Mouse (Mus musculus) erythroblast, adult 5-6 weeks (primary cell): ENCODE results near the gene Ivd. TPM values are rescaled to one million over a fixed set of nuclear protein-coding genes. Genes with fewer than 3 reads are reported as not detected.

Experiments
- ATAC-seq: replicated peaks from 2 replicates; pipeline ENCODE4 v1.8.0; 2016; ENCODE audit warnings: moderate number of reproducible peaks, mild to moderate bottlenecking, moderate TSS enrichment, inconsistent platforms; ENCODE audit not compliant: poor library complexity, low FRiP score, severe bottlenecking
- total RNA-seq, 2 experiments: library from RNA; stranded (forward) in 1 of 2; stranded (reverse) in 1 of 2; fragments of 150-400 nt in 1 of 2; fragments of 200-764, 138-1000 nt in 1 of 2; gene quantifications; 2 replicates each; pipeline versions ENCODE4 v1.2.3 to v1.2.4; 2015 to 2017; ENCODE audit warnings: low replicate concordance in 2 of 2

Ivd gene
- 1.9 and 8.1 TPM in 2 replicates for total RNA-seq (2015; ENCODE audit: low replicate concordance)
- total RNA-seq (2017; ENCODE audit: low replicate concordance), result 4.2 and 4.8 TPM in 2 replicates

DNA sequence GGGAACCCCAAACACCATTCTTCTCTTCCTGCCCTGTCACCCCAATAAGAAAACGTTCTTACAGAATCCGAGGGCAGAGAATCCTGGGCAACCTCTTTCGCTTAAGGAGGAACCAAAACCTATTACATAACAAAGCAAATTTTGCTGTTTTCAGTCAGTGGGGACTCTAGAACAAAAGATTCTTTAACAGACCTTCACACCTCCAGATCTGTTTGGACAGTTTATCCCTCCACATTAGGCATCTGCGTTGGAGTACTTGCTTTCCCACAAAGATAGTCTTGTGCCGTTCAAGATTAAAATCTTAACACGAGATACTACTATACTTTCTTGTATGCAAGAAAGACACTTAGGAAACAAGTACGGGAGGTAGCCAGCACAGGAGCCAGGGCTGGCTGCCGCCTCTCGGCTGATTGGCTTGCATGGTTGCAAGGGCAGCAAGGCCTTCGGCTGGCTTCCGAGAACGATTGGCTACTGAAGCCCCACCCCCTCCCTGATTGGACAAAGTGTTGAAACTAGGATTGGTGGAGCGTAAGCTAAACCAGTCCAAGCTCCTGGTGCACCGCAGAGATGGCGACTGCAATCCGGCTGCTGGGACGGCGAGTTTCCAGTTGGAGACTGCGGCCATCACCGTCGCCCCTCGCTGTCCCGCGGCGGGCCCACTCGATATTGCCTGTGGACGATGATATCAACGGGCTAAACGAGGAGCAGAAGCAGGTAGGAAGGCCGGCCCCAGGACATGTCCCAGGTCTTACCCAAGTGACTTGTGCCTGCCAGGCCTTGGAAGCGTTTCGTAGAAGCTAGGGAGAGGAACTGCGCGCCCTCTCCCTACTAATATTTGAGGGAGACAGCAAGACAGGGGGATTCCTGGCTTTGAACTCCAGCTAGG, at the start of gene Ivd:
Gene Ivd, plus strand, starts transcription at position 501 of the 886 bp plus-strand sequence.
- peak; percentile 100 for ATAC-seq

DNA sequence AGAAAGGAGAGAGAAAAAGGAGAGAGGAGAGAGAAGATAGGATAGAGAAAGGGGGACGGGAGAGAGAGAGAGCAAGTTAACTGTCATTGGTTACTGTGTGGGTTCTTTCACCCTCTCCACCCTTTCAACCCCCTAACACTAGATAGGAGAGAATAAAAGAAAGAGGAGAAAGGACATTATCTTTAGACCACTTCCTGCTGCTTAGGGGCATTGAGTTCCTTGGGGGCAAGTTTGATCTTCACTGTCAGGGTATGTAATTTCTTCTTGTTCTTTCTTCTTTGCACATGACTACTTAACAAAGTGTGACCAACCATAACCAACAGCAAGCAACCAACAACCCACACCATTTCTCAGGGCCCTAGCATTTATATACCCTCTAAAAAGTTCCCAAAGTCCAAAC, 49.0 kb upstream of the Ivd start:
- no peak for ATAC-seq

DNA sequence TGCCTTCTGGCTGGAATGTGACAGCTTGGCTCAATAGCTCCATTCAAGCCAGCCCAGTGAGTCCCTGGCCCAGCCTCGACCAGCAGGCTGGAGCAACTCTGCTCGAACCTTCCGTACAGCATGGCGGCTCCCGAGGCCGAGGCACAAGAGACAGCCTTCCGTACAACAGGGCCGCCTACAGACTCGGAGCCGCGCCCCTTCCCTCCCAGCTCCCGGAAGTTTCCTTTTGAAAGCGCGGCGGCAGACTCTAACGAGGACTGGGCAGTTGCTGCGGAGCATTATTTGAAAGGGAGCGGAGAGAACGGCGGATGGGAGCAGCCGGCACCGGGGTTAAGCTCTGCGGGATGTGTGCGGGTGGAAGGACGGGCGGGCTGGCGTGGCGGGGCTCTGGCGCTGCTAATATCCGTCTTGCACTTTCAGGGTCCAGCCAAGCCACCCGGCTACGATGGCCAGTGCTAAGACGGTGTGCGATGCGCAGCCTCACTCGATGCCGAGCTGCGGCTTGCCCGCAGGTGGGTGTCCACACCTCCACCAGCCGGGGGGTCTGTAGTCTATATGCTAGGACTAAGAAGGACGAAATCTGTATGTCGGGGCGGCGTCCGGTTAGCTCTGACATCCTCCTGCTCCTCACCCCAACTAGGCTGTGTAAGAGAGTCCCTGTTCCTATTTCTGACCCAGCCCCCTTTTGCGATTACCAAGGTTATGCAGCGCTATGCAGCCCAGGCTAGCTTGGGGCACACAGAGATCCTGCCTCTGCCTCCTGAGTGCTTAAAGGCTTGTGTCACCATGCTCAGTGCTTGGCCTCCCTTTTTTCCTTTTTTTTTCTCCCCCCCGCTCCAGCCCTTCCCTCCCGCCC, 47.5 kb upstream of the Ivd start, which contains the start of gene Knstrn:
Gene Knstrn, plus strand, starts transcription at position 23 of the 856 bp plus-strand sequence.
- peak; percentile 96 for ATAC-seq

DNA sequence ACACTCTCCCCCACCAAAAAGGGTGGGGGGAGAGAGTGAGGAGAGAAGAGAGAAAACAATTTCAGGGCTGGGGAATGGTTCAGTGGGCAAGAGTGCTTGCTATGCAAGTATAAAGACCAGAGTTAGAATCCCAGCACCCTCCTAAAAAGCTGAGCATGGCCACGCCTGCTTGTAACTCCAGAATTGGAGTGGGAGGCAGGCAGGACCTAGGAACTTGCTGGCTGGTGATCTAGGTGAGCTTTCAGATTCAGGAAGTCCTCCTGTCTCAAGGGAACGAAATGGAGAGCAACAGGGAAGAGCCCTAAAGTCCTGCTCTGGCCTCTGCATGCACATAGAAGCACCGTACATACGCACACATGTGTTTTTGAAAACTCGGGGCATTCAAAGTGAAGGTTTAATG, 39.0 kb upstream of the Ivd start:
- no peak for ATAC-seq

DNA sequence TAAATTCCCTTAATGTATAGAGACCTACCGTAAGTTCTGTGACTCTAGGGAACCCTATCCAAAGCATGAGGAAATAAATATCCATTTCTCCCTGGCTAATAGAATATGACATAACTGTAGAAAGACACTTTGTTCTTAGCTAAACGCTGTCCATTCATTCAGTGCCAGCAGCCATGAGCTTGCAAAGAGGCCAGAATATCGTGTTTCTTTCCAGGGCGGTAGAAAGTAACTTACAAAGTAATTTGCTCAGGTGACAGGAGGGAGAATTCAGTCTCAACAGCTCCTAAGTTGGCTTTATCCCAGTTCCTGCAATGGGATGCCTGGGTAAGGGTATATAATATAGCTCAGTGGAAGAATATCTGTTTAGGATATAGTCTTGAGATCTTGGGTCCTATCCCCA, 37.4 kb upstream of the Ivd start:
- no peak for ATAC-seq

DNA sequence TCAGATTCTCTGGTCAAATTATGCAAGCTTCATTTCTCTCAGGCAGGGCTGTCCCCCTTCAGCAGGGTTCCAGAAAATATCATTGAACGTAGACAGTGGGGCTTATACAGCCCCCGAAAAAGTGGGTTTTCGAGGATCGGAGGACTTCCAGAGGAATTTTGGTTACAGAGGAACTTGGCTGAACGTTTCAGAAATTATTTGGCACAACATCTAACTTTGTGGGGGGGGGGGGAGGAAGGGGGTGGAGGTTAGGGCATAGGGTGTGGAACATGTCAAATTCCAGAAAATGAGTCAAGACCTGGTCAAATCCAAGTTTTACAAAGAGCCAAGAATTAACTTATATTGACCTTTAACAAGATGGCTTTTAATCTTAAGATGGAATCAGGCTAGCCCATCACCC, 32.7 kb upstream of the Ivd start:
- ATAC-seq, result no peak

DNA sequence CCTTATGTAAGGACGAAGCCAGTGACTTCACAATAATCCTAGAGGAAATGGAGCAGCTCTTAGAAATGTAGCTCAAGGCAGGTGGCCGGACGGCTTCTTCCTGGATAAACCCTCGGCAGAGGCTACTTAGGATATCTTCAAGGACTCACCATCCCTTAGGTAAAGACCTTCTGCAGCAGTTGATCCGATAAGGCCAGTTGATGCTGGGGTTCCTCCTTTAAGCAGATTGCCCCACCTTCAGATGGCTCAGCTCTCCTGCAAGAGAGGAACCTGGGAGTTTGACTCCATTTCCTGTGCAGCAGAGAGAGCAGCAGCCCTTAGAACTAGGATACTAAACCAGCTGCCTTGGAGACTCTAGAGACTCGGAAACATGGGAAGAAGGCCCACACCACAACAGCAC, 27.7 kb upstream of the Ivd start:
- no peak for ATAC-seq

DNA sequence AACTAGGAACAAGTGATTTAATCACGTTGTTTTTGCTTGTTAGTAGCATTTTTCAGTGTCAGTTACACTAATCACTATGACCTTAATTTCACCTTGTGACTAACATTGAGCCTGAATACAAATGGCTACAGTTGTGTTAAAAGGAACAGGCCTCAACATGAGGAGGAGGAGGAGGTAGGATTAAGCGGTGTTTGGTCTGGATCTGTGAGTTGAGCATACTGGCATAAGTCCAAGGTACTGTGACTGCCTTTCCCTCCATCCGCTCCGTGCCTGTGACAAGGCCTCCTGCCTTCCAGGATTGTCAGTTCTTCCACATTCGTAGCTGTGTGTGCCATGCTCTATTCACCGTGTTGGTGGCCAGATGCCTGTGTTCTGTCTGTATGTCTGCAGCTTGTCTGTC, 26.6 kb upstream of the Ivd start:
- ATAC-seq, result no peak

DNA sequence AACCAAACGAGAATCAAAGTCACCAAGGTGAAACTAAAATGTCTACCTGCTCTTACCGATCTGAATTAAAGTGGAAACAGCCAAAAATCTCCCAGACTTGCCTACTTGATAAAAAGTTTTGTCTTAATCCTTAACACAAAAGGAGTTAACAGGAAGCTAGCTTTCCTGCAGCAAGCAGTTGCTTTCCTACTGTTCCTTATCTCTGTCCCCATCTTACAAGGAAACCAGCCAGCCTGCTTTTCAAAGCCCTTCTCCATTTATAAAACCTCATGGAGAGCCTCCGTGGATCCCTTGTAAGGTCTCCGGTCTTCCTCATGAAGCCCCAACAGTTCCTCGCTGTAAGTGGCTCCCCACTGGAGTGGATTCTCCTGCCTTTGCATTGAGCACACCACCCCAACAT, 23.4 kb upstream of the Ivd start:
- ATAC-seq, result no peak

DNA sequence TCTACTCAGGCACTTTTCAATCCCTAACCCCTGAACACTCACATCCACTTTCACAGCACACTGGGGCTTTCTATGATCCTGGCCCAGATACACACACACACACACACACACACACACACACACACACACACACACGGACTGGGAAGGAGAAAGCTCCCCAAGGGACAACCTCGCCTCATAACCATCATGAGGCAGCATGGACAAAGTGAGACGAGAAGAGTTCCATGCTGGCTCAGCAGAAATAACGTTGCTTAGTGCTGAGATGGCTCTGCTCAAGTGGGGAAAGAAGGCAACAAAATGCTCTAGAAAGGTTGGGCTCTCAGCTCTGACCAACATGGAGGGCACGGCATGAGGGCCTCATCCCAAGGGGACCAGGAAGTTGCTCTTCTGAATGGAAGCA, 20.6 kb upstream of the Ivd start:
- ATAC-seq, result no peak

DNA sequence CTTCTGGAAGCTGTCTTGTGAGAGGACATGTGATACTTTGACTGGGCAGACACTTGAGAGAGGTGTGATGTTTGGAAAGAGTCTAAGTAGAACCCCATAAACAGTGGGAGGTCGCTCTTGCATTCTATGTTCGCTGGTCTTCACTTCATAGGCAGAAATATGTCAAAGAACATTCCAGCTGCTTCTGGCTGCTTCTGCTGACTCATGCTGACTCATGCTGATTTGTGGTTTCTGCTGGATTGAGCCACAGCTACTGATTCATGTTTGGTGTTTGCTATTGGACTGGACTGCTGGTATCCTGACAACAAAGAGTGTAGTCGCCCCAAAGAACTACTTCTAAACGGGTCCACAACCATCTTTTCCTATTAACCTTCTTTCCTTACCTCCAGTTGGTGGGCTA, 20.0 kb upstream of the Ivd start:
- peak; percentile 79 for ATAC-seq

DNA sequence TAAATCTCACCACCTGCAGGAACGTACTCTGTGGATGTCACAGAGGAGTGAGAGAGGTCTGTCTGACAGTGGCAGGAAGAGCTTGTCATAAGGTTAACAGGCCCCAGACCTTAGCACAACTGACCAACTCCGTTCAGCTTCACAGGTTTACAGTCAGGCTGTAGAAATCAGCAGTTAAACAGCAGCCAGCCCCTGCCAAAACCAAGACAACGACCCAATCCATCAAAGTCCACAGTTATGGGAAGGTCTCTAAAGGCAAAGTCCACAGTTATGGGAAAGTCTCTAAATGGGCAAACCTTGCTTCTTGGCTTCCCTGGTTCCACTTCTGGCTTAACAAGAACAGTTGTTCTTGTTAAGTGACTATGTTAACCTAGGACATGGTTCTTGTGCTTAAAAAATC, 17.3 kb upstream of the Ivd start:
- no peak for ATAC-seq

DNA sequence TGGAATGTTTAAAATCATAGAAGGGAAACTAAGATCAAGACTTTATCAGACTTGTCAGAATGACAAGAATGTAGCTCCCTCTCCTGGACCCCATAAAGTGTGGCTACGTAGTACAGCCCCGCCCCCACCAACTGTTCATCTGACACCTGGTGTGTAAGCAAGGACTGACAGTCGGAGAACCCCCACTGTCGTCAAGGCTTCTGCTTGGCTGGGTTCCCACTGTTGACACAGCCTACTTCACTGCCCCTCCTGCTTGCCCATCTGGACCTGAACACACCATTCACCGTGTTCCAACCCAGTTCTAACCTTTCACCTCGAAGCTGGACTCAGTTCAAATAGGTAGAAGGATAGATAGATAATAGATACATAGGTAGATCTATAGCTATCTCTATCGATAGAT, 15.5 kb upstream of the Ivd start:
- ATAC-seq, result no peak

DNA sequence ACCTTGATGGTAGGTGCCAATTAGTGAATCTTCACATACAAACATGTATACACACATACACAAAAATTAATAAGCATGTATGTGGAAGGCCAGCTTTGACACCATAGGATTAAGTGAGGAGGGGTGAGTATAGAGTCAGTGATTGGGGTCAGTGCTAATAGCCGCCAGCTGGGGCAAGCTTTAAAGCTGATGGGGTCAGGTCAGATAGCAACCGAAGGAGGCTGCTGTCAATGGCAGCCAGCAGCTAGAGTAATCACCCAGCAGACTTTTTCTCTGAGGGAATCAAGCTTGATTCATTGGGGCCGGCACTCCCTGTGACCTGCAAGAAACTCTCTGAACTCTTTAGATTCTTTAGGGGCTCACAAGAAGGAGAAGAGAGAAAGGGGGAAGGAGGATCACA, 10.0 kb upstream of the Ivd start:
- ATAC-seq, result no peak

DNA sequence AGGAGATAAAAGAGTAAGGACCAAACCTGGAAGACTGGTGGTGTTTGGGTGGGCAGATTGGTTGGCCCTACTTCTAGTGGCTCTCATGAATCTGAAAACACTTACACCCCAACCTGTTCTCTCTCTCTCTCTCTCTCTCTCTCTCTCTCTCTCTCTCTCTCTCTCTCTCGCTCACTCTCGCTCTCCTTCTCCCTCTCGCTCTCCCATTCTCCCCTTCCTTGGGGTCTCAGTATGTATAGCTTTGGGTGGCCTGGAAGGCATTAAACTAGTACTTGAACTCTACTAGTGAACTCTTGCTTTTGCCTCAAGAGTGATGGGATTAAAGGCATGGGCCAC, 554 bp downstream of the Ivd start:
- ATAC-seq, result no peak

DNA sequence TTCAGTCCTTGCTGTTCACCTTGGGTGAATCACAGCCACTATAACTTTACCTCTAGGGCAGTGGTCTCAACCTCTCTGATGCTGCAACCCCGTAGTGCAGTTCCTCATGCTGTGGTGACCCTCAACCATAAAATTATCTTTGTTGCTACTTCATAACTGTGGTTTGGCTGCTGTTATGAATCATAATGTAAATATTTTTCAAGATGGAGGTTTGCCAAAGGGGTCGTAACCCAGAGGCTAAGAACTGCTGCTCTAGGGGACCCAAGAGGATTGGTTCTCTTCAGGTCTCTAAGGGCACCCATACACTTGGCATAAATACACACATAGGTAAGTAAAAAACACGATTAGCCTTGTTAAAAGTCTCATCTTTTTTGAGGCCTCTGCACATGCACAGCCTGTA, 8.8 kb downstream of the Ivd start:
- no peak for ATAC-seq

DNA sequence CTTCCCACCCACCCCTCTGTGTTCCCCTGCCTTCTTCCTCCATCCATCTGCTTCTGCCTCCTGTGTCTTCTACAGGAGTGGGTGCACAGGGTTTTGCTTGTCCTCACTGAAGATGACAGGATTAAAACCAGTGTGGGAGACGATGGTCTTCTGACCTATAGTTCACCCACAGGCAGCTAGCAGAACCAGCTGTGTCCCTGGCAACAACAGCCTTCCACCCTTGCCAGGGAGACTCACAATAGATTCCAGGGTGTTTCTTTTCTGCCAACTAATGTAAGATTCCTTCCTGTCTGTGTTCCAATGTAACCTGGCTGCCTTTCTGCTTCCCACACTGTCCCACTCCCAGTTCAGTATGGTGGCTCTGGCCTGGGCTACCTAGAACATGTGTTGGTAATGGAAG, 9.3 kb downstream of the Ivd start:
- no peak for ATAC-seq

DNA sequence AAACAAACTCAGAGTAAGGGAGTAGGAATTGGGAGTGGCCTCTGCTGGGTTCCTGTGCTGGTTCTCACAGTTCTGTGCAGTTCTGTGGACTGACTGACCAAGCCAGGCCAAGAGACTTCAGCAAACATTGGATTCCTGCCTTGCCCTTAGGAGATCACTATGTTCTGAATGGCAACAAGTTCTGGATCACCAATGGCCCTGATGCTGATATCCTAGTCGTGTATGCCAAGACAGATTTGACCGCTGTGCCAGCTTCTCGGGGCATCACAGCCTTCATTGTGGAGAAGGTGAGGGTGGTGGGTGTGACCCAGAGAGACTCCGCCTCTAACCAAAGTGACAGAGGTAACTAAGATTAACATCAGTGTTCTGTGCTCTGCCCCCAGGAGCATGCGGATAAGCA, 11.3 kb downstream of the Ivd start:
- no peak for ATAC-seq

DNA sequence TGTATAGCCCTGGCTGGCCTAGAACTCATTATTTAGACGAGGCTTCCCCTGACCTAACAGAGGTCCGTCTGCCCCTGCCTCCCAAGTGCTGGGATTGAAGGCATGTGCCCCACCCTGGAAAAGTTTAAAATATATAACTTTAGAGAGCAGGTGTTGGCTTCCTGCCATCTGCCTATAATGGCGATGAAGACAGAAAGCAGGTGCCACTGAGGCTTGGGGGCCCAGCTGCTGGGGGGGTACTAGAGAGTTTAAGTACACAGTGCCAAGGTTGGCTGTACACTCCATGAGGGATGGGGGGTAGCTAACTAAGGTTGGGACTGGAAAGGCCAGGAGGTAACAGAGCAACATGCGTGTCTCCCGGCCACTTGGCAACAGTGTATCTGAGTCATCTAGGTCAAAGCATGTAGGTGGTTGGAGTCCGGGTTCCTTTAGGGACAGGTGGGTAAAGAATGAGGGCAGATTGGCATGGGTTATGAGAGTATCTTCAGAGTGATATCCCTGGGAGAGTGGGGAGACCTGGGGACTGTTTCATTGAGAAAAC, 12.2 kb downstream of the Ivd start:
- no peak for ATAC-seq

DNA sequence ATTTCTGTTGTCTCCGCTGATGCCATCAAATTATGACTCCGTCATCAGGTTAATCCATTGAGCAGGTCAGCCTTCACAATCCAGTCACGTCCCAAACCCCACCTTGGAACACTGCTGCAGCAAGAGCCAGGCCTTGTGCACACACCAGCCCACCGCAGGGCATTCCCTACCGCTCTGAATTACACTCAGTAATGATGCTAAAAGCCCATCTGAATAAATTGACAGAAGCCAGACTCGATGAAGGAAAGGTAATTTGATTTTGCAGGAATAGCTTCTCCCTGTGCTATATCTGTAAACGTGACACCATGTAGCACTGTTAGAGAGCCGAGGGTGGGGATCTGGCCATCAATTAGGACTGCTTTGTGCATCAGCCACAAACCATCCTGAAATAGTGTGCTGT, 13.6 kb downstream of the Ivd start:
- no peak for ATAC-seq

DNA sequence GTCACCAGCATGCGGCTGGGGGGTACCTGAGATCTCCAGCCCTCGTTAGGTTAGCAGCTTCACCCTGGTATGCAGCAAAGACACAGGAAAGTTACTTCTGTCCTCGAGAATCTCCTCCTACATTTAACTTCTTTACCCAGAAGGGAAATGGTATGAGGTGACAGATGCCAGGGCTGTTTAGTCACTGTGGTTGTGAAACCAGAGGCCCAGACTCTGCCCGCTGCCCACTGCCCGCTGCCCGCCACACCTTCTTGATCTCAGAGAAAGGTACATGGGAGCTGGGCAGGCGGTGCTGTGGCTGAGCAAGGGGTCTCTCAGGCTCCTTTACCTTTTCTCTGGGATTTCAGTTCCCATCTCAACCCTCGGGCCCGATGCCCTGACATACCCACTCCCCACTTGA, 14.7 kb downstream of the Ivd start:
- no peak for ATAC-seq
